Mouse (Mus musculus) liver, adult 2 months (tissue): ENCODE measurements around the gene Lmln.

Source experiments
- CTCF ChIP-seq: fragments of 200-500 bp; IDR thresholded peaks from 2 replicates; pipeline ENCODE4 v1.5.1; 2011; ENCODE audit warnings: low read depth, low read length, control low read depth
- POLR2A ChIP-seq: fragments of 200-500 bp; IDR thresholded peaks from 2 replicates; pipeline ENCODE4 v1.6.1; 2011; ENCODE audit warnings: low read length, control low read depth; ENCODE audit not compliant: insufficient read depth; ENCODE audit errors: extremely low read depth

- TF ChIP-seq POLR2A, result no peak
- TF ChIP-seq CTCF, result no peak
These were observed 89.2 kb downstream of the Lmln start for GRCm38 (mm10) chr16:33151558-33151957.
